Mouse (Mus musculus): ENCODE data around the gene Strn4.

- TF ChIP-seq CTCF (IDR thresholded peaks at IDR 0.05; ENCODE audit: low read depth), result no peak
- no peak for TF ChIP-seq EP300 (IDR thresholded peaks at IDR 0.05; ENCODE audit: low read depth)
These were observed 29.0 kb downstream of the Strn4 start for GRCm38 (mm10) chr7:16844696-16845071.

Measured in liver, postnatal 0 days (tissue).